Mouse (Mus musculus) testis, adult 2 months (tissue): ENCODE results near the gene Arid5b. TPM values are rescaled to one million over a fixed set of nuclear protein-coding genes. Genes with fewer than 3 reads are reported as not detected.
A peak's percentile ranks its signal among the peaks of the same experiment; 100 is the strongest.

Experiments used
- H3K27ac ChIP-seq: fragments of 200-500 bp; 2 replicates; pipeline ENCODE4 v1.5.1; 2012; ENCODE audit warnings: low read depth, low read length; ENCODE audit not compliant: control insufficient read depth, insufficient read depth
- H3K27me3 ChIP-seq: fragments of 200-500 bp; 2 replicates; pipeline ENCODE4 v1.6.1; 2012; ENCODE audit warnings: mild to moderate bottlenecking, low read length, moderate library complexity; ENCODE audit not compliant: control insufficient read depth, insufficient read depth
- H3K36me3 ChIP-seq: fragments of 200-500 bp; 2 replicates; pipeline ENCODE4 v1.6.1; 2012; ENCODE audit warnings: mild to moderate bottlenecking, low read length; ENCODE audit not compliant: control insufficient read depth, insufficient read depth
- H3K4me1 ChIP-seq: fragments of 200-500 bp; 2 replicates; pipeline ENCODE4 v1.6.1; 2012; ENCODE audit warnings: low read length; ENCODE audit not compliant: control insufficient read depth, insufficient read depth
- H3K4me3 ChIP-seq: fragments of 200-500 bp; 2 replicates; pipeline ENCODE4 v1.5.1; 2012; ENCODE audit warnings: low read depth, mild to moderate bottlenecking, low read length, moderate library complexity, mixed read lengths; ENCODE audit not compliant: control insufficient read depth
- CTCF ChIP-seq: fragments of 200-500 bp; IDR thresholded peaks from 2 replicates; pipeline ENCODE4 v1.5.1; 2012; ENCODE audit warnings: low read depth, mild to moderate bottlenecking, inconsistent platforms, low read length, moderate library complexity; ENCODE audit not compliant: control insufficient read depth, insufficient read depth, insufficient replicate concordance
- POLR2A ChIP-seq: fragments of 200-500 bp; IDR thresholded peaks from 2 replicates; pipeline ENCODE4 v1.6.1; 2012; ENCODE audit warnings: low read depth, mild to moderate bottlenecking, inconsistent platforms, low read length, moderate library complexity; ENCODE audit not compliant: control insufficient read depth
- polyA plus RNA-seq: library from polyadenylated mRNA; depleted of rRNA; stranded (reverse); fragments of >200 nt; gene quantifications from 2 replicates; pipeline ENCODE4 v1.2.3, GENCODE M21; 2012

Arid5b gene
- polyA plus RNA-seq, 1 experiment: 4.9 TPM

- Histone ChIP-seq H3K27ac (no peak overlapping the region), H3K27me3 (no peaks in the 10 kb centered on the region), H3K4me1 (peaks cover 4% of the 10 kb centered on the region; the same call in 1 of the 2 replicates), H3K4me3 (no peak overlapping the region), H3K36me3 (no peaks in the 10 kb centered on the region)
- TF ChIP-seq CTCF: no peak
- no peak for TF ChIP-seq POLR2A
These were observed 172.1 kb downstream of the Arid5b start for GRCm38 (mm10) chr10:68106351-68106950.

DNA sequence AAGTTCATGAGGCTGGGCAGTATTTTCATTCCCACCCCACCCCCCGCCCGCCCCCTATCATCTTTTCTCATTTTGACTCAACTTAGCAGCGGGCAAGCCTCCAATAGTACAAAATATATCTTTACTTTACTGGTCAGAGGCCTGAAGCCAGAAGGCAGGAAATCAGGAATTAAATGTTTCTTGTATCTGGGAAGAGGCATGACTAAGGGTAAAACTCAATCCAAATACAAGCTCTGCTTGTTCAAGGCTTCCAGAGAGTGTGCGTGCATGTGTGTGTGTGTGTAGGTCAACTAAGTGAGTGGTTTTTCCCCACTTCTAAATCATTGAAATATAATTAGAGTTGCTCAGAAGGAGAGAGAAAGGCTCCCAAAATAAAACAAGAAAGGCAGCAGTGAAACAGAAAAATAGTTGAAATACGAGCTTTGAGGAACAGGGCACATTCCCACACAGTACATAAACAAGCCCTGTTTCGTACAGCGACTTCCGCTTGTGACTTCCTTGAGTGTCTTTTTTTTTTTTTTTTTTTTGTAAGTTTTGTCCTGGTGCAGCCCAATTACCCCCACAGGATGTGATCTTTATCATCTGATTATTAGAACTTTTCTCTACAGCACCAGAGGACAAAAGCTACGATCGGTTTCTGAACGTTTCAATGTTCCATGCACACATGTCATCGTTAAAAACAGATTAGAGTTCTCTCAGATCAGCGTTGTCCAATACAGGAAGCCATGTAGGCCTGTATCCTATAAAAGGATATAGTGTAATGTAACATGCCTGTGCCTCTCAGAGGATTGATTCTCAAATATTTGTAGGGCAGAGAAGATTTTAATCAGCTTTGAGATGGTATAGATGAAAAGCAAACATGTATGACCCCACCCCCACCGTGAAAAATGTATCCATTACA lies 173.4 kb downstream of the Arid5b start:
- no peaks in the 10 kb centered on the region for H3K36me3 ChIP-seq
- no peak for TF ChIP-seq POLR2A
- no peak for TF ChIP-seq CTCF
- peak overlapping the region; percentile 75 for H3K27ac ChIP-seq
- H3K4me3 ChIP-seq: no peak overlapping the region; the same call in 1 of the 2 replicates
- H3K27me3 ChIP-seq: no peaks in the 10 kb centered on the region
- peaks cover 4% of the 10 kb centered on the region; the same call in 1 of the 2 replicates for H3K4me1 ChIP-seq

GRCm38 (mm10) chr10:68104481-68104880 lies 174.1 kb downstream of the Arid5b start:
- H3K27ac ChIP-seq: no peak overlapping the region
- H3K4me1 ChIP-seq: peaks cover 4% of the 10 kb centered on the region; the same call in 1 of the 2 replicates
- TF ChIP-seq CTCF (no peak), POLR2A (no peak)
- H3K27me3 ChIP-seq: no peaks in the 10 kb centered on the region
- H3K4me3 ChIP-seq: no peak overlapping the region; the same call in 1 of the 2 replicates
- H3K36me3 ChIP-seq: no peaks in the 10 kb centered on the region

DNA sequence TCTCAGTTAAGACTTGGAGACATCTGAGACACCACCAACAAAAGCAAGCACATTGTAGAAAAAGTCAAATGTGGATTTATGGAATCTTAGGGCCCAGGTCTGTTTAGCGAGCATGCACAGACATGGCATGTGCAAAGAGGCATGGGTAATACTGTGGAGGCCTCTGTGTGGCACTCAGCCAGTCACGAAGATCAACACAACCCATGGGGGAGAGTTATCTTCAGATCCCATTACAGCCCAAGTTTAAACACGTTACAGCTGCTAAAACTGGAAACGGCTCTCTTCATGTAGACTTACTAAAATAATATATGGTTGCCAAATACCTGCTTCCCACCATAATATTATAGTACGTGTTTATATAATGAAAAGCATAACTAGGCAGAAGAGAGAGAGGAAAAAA lies 174.6 kb downstream of the Arid5b start:
- no peaks in the 10 kb centered on the region for H3K27me3 ChIP-seq
- H3K27ac ChIP-seq: no peak overlapping the region
- peaks cover 4% of the 10 kb centered on the region; the same call in 1 of the 2 replicates for H3K4me1 ChIP-seq
- no peak overlapping the region for H3K4me3 ChIP-seq
- TF ChIP-seq CTCF: no peak
- H3K36me3 ChIP-seq: no peaks in the 10 kb centered on the region

DNA sequence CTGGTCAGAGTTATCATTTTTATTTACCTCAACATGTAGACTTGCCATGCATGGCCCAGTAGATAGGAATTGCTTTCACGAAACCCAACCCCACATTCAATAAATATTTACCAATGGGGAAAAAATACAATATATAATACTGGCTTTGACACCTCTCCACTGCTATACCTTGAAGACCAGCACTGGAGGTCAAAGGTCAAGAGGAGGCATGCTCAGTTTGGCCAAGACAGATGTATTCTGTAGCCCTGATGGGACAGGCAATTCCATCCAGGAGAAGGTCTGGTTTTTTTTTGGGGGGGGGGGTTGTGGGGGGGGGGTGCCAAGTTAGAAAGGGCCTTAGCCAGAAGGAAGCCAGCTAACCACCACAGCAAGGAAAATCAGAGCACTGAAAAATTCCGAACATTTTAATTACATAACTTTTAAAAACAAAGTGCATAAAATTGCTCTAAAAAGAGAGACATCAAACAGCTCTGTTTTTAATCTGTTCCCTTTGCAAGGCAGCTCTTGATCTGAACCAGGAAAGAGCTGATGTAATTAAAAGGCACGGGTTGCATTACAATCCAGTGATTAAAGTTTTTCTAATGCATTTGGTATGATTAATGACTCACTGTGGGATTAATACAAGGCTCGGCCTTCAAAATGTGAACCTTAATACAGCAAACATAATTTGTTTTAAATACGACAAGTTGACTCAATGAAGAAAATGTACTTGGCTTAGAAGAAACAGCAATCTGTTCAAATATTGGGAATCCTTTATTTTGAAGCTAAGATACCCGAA lies 175.3 kb downstream of the Arid5b start:
- no peaks in the 10 kb centered on the region for H3K36me3 ChIP-seq
- TF ChIP-seq POLR2A (no peak), CTCF (no peak)
- no peaks in the 10 kb centered on the region for H3K27me3 ChIP-seq
- no peak overlapping the region for H3K4me3 ChIP-seq
- peaks cover 6% of the 10 kb centered on the region for H3K4me1 ChIP-seq
- H3K27ac ChIP-seq: no peak overlapping the region

DNA sequence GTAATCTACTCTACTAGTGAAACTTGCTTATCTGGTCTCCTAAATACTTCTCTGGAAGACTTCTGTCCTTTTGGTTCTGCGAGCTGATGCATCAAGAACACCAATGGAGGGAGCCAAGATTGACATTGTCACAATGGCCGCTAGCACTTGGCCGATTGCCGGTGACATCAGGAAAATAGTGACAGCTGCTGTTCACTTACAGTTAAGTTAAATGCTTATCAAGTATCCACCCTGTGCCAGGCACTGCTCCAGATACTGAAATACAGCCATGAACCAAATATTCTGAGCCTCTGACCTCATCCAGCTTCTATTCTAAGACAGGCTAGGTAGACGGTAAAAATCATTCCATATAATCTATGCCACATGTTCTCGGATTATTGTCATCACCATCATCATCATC lies 176.0 kb downstream of the Arid5b start:
- TF ChIP-seq POLR2A: no peak
- TF ChIP-seq CTCF: no peak
- no peak overlapping the region for H3K4me3 ChIP-seq

GRCm38 (mm10) chr10:68101251-68101650 lies 177.3 kb downstream of the Arid5b start:
- H3K36me3 ChIP-seq: no peaks in the 10 kb centered on the region
- no peak overlapping the region for H3K4me3 ChIP-seq
- peaks cover 16% of the 10 kb centered on the region for H3K4me1 ChIP-seq
- no peak overlapping the region for H3K27ac ChIP-seq
- no peaks in the 10 kb centered on the region; the same call in 1 of the 2 replicates for H3K27me3 ChIP-seq
- TF ChIP-seq POLR2A (no peak), CTCF (no peak)

More for the DNA sequence above, 176.0 kb downstream of the Arid5b start:
- Histone ChIP-seq H3K36me3 (no peaks in the 10 kb centered on the region), H3K27ac (no peak overlapping the region; the same call in 1 of the 2 replicates), H3K4me1 (peaks cover 9% of the 10 kb centered on the region), H3K27me3 (no peaks in the 10 kb centered on the region; the same call in 1 of the 2 replicates)
